Mouse (Mus musculus) limb, embryonic 11.5 days (tissue): ENCODE data around the gene Hist1h2bp. TPM values are rescaled to one million over a fixed set of nuclear protein-coding genes. Genes with fewer than 3 reads are reported as not detected.
"Not testable (repeated sequence)": the region's sequence is repeated elsewhere in the genome, so short reads cannot be mapped to it uniquely, and the experiment has no call there.

Source experiments
- ATAC-seq: fragments of 200-750 bp; cut with Nextera tagmentation; 2 replicates; pipeline ENCODE4 v1.8.0; 2017; ENCODE audit warnings: low read depth; ENCODE audit not compliant: insufficient number of reproducible peaks, low FRiP score, low TSS enrichment
- DNase-seq: peaks from one replicate; pipeline ENCODE4 v3.0.0-alpha.2; 2015; ENCODE audit warnings: low spot score
- H3K27ac ChIP-seq: fragments of 300-500 bp; sonication (generic); replicated peaks from 2 replicates; pipeline ENCODE4 v1.5.1; 2014; ENCODE audit warnings: low read depth, mild to moderate bottlenecking, low read length
- H3K27me3 ChIP-seq: fragments of 300-500 bp; sonication (generic); 2 replicates; pipeline ENCODE4 v1.6.1; 2014; ENCODE audit warnings: mild to moderate bottlenecking, low read length, mixed read lengths; ENCODE audit not compliant: control insufficient read depth, insufficient read depth
- H3K36me3 ChIP-seq: fragments of 300-500 bp; sonication (generic); 2 replicates; pipeline ENCODE4 v1.6.1; 2014; ENCODE audit warnings: mild to moderate bottlenecking, low read length, moderate library complexity, mixed read lengths; ENCODE audit not compliant: control insufficient read depth, insufficient read depth
- H3K4me1 ChIP-seq: fragments of 300-500 bp; sonication (generic); 2 replicates; pipeline ENCODE4 v1.6.1; 2014; ENCODE audit warnings: low read length, mixed read lengths; ENCODE audit not compliant: control insufficient read depth, insufficient read depth
- H3K4me2 ChIP-seq: fragments of 300-500 bp; sonication (generic); 2 replicates; pipeline ENCODE4 v1.6.1; 2014; ENCODE audit warnings: low read depth, mild to moderate bottlenecking, moderate library complexity; ENCODE audit not compliant: severe bottlenecking
- H3K4me3 ChIP-seq: fragments of 300-500 bp; sonication (generic); 2 replicates; pipeline ENCODE4 v1.5.1; 2014; ENCODE audit warnings: low read depth, low read length
- H3K9ac ChIP-seq: fragments of 300-500 bp; sonication (generic); 2 replicates; pipeline ENCODE4 v1.6.1; 2014; ENCODE audit warnings: mild to moderate bottlenecking, low read length
- H3K9me3 ChIP-seq: fragments of 300-500 bp; sonication (generic); 2 replicates; pipeline ENCODE4 v1.6.1; 2016; ENCODE audit warnings: low read length; ENCODE audit not compliant: control insufficient read depth
- WGBS: fragments of 180-500 bp; shearing (Covaris S2); extraction: QIAGEN DNeasy Blood & Tissue Kit; methylation state at CpG from one replicate; pipeline ENCODE4 v1.1.7; 2014; 5-methylcytosine and 5-hydroxymethylcytosine counted together
- polyA plus RNA-seq: library from polyadenylated mRNA; unstranded; fragments of >200 nt; fragmentation: Nextera tagmentation; extraction: Ambion mirVana; gene quantifications from 2 replicates; pipeline ENCODE4 v1.2.1, GENCODE M21; 2014

The Hist1h2bp gene
- polyA plus RNA-seq, 1 experiment from 2014 or later, result 1.7 TPM

DNA sequence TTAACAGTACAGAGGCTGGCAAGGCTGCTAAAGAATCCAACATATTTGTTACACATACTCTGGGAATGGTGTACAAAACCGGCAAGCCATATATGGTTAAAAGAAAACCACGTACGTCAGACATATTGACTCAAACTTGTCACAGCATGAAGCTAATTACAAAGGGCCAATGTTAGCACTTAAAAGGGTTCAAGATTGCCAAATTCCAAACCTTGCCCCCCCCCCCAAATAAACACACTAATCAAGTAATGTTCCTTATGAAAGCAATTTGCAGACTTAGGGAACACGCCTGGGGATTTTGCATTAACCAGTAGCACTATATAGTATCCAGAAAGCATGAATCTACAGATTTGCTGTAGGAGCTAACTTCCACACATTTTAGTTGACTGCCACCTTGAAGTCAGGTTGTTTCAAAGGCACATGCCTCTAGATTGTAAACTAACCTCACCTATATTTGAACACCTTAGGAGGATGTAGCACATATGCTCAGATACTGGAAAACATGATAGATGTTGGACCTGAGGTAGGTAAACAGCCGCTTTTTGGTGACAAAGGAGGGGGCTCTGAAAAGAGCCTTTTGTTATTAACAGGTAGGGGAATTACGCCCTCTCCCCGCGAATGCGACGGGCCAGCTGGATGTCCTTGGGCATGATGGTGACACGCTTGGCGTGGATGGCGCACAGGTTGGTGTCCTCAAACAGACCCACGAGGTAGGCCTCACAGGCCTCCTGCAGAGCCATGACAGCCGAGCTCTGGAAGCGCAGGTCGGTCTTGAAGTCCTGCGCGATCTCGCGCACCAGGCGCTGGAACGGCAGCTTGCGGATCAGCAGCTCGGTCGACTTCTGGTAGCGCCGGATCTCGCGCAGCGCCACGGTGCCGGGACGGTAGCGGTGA lies 4.7 kb upstream of the Hist1h2bp start:
- not testable (repeated sequence) for H3K27me3 ChIP-seq, ATAC-seq, H3K9me3 ChIP-seq, H3K4me1 ChIP-seq, H3K36me3 ChIP-seq
- Histone ChIP-seq H3K9ac (peak overlapping the region; percentile 61), H3K4me2 (peak overlapping the region; percentile 56), H3K4me3 (peak overlapping the region; percentile 36), H3K27ac (peak overlapping the region; percentile 88)
- WGBS, result under 1% methylated on average over 12 of the region's 35 CpGs
- peak; percentile 73 for DNase-seq

DNA sequence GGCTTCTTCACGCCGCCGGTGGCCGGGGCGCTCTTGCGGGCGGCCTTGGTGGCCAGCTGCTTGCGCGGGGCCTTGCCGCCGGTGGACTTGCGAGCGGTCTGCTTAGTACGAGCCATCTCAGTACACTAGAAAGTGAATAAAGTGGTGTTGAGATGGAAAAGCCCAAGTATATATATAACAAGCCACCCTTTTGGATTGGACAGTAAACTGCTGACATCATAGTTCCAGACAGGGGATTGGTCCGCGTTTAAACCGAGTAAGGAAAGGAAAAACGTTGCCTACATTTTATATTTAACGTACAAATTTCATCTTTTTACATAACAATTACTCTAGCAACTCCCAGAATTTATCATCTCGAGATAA lies 4.0 kb upstream of the Hist1h2bp start, which contains the start of gene Hist1h3i:
Gene Hist1h3i (minus strand): TSS at position 116 of the 363 bp plus-strand sequence.
- Histone ChIP-seq H3K27me3 (no peaks in the 10 kb centered on the region), H3K4me3 (peak within 1 kb of the TSS; percentile 36), H3K27ac (peak within 1 kb of the TSS; percentile 89), H3K9ac (peak within 1 kb of the TSS; percentile 61), H3K9me3 (no peaks in the 10 kb centered on the region), H3K36me3 (no peaks in the 10 kb centered on the region), H3K4me1 (peaks cover 8% of the 10 kb centered on the region; the same call in 1 of the 2 replicates), H3K4me2 (peak within 1 kb of the TSS; percentile 56)
- DNase-seq (peak; percentile 50), ATAC-seq (peak; percentile 69; the same call in 1 of the 2 replicates)
- WGBS, result under 1% methylated on average over 13 of the region's 20 CpGs

DNA sequence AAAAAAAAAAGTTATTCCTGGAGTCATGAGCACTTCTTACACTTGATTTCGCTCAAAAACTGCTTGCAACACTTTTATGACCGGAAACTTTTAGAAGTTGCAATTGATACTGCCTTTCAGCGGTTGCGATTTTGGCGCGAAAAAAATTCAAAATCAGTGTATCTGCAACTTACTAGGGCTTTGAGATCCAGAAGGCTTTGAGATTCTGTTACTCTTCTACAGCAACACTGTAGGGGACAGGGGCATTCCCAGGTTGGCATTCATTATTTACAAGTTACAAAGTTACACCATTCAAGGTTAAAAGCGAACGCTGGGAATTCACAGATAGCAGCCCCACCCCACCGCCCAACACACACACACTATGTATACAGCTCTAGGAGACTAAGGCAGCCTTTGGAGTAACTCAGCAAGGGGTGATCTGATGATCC lies 3.5 kb upstream of the Hist1h2bp start:
- peaks cover 8% of the 10 kb centered on the region; the same call in 1 of the 2 replicates for H3K4me1 ChIP-seq
- peak overlapping the region; percentile 89 for H3K27ac ChIP-seq
- H3K36me3 ChIP-seq, result no peaks in the 10 kb centered on the region
- 3% methylated on average over 9 of the region's 9 CpGs for WGBS
- DNase-seq (peak; percentile 65), ATAC-seq (no peak)
- peak overlapping the region; percentile 50 for H3K4me2 ChIP-seq
- H3K4me3 ChIP-seq, result peak overlapping the region; percentile 36
- H3K9ac ChIP-seq, result peak overlapping the region; percentile 35
- no peaks in the 10 kb centered on the region for H3K9me3 ChIP-seq
- no peaks in the 10 kb centered on the region for H3K27me3 ChIP-seq

DNA sequence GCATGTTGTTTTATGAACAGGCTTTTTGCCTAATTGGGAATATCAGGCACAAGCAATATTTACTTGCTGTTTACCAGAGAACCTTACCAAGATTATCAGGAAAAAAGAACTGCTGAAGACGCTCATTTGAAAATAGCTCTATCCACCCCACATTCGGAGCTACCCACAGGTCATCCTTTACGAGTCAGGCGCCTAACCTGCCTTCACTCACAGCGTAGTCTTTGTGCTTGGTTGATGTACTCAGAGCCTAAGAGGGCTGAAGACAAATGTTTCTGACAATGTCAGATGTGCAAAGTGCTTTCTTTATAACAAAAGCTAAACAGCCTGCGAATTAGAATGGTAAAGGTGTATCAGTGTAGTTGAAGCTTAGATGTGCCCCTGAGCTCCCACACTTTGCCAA lies 3.0 kb upstream of the Hist1h2bp start:
- Histone ChIP-seq H3K4me1 (peaks cover 8% of the 10 kb centered on the region; the same call in 1 of the 2 replicates), H3K4me2 (peak overlapping the region; percentile 50), H3K4me3 (no peak overlapping the region), H3K9ac (peak overlapping the region; percentile 35), H3K36me3 (no peaks in the 10 kb centered on the region), H3K27me3 (no peaks in the 10 kb centered on the region), H3K27ac (peak overlapping the region; percentile 89), H3K9me3 (no peaks in the 10 kb centered on the region)
- 27% methylated on average over 6 of the region's 6 CpGs for WGBS
- DNase-seq, result peak; percentile 27
- no peak for ATAC-seq

DNA sequence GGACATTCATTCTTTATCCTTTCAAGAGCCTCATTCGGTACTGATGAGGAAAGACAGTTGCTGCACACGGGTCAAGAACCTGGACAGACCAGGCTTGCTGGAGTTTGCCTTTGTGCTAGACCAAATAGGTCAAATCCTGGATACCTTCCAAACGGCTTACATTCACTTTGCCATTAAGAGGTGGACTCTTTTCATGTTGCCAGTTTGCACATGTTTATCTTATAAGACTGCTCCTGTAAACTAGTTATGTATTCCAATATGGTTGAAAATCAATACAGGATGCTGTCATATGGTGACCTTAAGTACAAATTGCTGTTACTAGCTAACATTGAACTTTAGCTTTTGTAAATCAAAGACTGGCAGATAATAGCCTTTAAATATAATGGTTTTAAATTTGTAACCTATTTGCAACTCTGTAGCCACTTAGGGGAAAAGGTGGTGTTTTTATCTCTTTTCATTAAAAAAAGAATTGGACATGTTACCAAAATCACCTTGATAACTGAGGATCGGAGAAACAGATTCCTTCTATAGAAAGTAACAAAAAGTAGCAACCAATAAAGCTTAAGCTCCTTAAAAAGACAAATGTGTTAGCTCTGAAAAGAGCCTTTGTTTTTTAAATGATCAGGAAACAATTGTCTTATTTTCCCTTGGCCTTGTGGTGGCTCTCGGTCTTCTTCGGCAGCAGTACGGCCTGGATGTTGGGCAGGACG lies 917 bp upstream of the Hist1h2bp start:
- no peak for ATAC-seq
- no peaks in the 10 kb centered on the region for H3K36me3 ChIP-seq
- H3K27me3 ChIP-seq, result no peaks in the 10 kb centered on the region
- peak overlapping the region; percentile 28 for H3K4me3 ChIP-seq
- H3K27ac ChIP-seq, result peak overlapping the region; percentile 93
- H3K4me1 ChIP-seq, result peaks cover 8% of the 10 kb centered on the region; the same call in 1 of the 2 replicates
- peak; percentile 69 for DNase-seq
- H3K9me3 ChIP-seq, result no peaks in the 10 kb centered on the region
- 7% methylated on average over 8 of the region's 8 CpGs for WGBS
- H3K4me2 ChIP-seq, result peak overlapping the region; percentile 42
- H3K9ac ChIP-seq, result peak overlapping the region; percentile 63

DNA sequence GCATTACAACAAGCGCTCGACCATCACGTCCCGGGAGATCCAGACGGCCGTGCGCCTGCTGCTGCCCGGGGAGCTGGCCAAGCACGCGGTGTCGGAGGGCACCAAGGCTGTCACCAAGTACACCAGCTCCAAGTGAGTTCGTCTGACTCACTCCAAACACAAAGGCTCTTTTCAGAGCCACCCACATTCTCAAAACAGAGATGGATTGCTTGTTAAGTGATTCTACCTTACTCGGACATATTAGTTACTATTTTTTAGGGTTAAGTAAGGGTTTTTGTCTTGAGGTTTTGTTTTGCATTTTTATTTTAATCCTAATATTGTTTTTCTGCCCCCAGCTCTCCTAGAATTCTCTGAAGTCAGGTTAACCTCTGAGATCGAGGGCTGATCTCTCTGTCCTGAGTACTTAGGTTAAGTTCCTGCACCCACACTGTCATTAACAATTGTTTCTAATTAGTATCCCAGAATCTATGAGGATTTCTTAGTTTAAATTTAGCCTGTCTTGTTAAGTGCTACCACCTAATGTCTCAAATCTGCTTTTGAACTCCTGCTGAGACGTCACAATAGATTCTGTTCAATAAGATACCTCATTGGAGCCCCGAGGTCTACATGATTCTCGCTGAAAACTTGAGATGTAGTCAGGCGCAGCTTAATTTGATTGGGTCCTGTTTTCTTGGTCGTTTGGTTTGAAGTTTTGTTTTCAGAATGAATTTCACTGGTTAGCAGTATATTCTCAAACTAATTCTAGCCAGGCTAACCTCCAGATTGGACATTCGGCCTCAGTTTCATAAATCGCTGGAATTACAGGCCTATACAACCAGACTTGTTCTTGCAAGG lies 716 bp downstream of the Hist1h2bp start:
- 17% methylated on average over 14 of the region's 21 CpGs for WGBS
- ATAC-seq, result no peak

DNA sequence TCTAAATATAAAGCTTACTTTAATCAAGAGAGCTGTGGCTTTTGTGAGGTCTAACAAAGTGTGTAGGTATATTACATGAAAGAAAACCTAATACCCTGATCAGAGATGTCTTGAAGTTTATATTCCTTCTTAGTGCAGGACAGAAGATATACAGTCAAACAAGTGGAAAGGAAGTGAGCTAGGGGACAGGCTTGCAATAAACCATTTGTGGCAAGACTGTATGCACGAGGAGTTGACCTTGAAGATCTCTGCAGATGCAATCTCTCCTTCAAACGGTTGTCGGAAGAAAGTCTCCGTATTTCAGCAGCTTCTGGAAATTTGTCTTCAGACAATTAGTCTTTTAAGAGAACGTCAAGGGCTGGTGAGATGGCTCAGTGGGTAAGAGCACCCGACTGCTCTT lies 2.7 kb downstream of the Hist1h2bp start:
- no peak overlapping the region for H3K27ac ChIP-seq
- H3K4me1 ChIP-seq, result 0 out of 2 replicates have a peak, but pooled peaks cover 2% of the 10 kb centered on the region
- H3K4me2 ChIP-seq, result no peak overlapping the region
- H3K9me3 ChIP-seq, result no peaks in the 10 kb centered on the region
- H3K27me3 ChIP-seq, result no peaks in the 10 kb centered on the region
- H3K4me3 ChIP-seq, result no peak overlapping the region
- ATAC-seq (no peak), DNase-seq (no peak)
- H3K9ac ChIP-seq, result no peak overlapping the region
- 53% methylated on average over 6 of the region's 6 CpGs for WGBS
- H3K36me3 ChIP-seq, result no peaks in the 10 kb centered on the region

More for the DNA sequence above, 716 bp downstream of the Hist1h2bp start:
- peak overlapping the region; percentile 52 for H3K9ac ChIP-seq
- no peaks in the 10 kb centered on the region for H3K9me3 ChIP-seq
- peak overlapping the region; percentile 45 for H3K4me2 ChIP-seq
- H3K4me3 ChIP-seq, result peak overlapping the region; percentile 15; the same call in 1 of the 2 replicates
- no peaks in the 10 kb centered on the region for H3K36me3 ChIP-seq
- peak overlapping the region; percentile 93 for H3K27ac ChIP-seq
- no peaks in the 10 kb centered on the region for H3K27me3 ChIP-seq
- peaks cover 8% of the 10 kb centered on the region; the same call in 1 of the 2 replicates for H3K4me1 ChIP-seq
- peak; percentile 54 for DNase-seq
